Mouse (Mus musculus) hindbrain, embryonic 14.5 days (tissue): Measurements from ENCODE around the gene Ndufs3. TPM values are rescaled to one million over a fixed set of nuclear protein-coding genes. Genes with fewer than 3 reads are reported as not detected.

ENCODE experiments used
- ATAC-seq: fragments of 200-750 bp; cut with Nextera tagmentation; 2 replicates; pipeline ENCODE4 v1.8.0; 2017; ENCODE audit warnings: moderate number of reproducible peaks, mild to moderate bottlenecking, moderate TSS enrichment, moderate library complexity; ENCODE audit not compliant: low FRiP score
- DNase-seq: peaks from one replicate; pipeline ENCODE4 v3.0.0-alpha.2; 2015; ENCODE audit warnings: low spot score
- H3K27ac ChIP-seq: fragments of 300-500 bp; sonication (generic); 2 replicates; pipeline ENCODE4 v1.5.1; 2014; ENCODE audit warnings: mild to moderate bottlenecking, moderate library complexity
- H3K27me3 ChIP-seq: fragments of 300-500 bp; sonication (generic); 2 replicates; pipeline ENCODE4 v1.6.1; 2014; ENCODE audit warnings: mild to moderate bottlenecking, low read length, mixed read lengths; ENCODE audit not compliant: control insufficient read depth, insufficient read depth
- H3K36me3 ChIP-seq: fragments of 300-500 bp; sonication (generic); replicated peaks from 2 replicates; pipeline ENCODE4 v1.6.1; 2014; ENCODE audit not compliant: control insufficient read depth, insufficient read depth
- H3K4me1 ChIP-seq: fragments of 300-500 bp; sonication (generic); replicated peaks from 2 replicates; pipeline ENCODE4 v1.6.1; 2014; ENCODE audit warnings: antibody characterized with exemption, low read length, mixed read lengths; ENCODE audit not compliant: control insufficient read depth, insufficient read depth
- H3K4me2 ChIP-seq: fragments of 300-500 bp; sonication (generic); replicated peaks from 2 replicates; pipeline ENCODE4 v1.6.1; 2014; ENCODE audit warnings: mild to moderate bottlenecking, moderate library complexity
- H3K4me3 ChIP-seq: fragments of 300-500 bp; sonication (generic); replicated peaks from 2 replicates; pipeline ENCODE4 v1.5.1; 2014; ENCODE audit warnings: mild to moderate bottlenecking, low read length
- H3K9ac ChIP-seq: fragments of 300-500 bp; sonication (generic); 2 replicates; pipeline ENCODE4 v1.6.1; 2014
- H3K9me3 ChIP-seq: fragments of 300-500 bp; sonication (generic); 2 replicates; pipeline ENCODE4 v1.6.1; 2016; ENCODE audit warnings: low read length; ENCODE audit not compliant: control insufficient read depth
- WGBS: fragments of 180-500 bp; shearing (Covaris S2); extraction: QIAGEN DNeasy Blood & Tissue Kit; methylation state at CpG from one replicate; pipeline ENCODE4 v1.1.7; 2014; 5-methylcytosine and 5-hydroxymethylcytosine counted together
- polyA plus RNA-seq: library from polyadenylated mRNA; unstranded; fragments of >200 nt; fragmentation: Nextera tagmentation; extraction: Ambion mirVana; gene quantifications from 2 replicates; pipeline ENCODE4 v1.2.1, GENCODE M21; 2014

Gene Ndufs3
- polyA plus RNA-seq, 1 experiment from 2014 or later = 227 TPM

DNA sequence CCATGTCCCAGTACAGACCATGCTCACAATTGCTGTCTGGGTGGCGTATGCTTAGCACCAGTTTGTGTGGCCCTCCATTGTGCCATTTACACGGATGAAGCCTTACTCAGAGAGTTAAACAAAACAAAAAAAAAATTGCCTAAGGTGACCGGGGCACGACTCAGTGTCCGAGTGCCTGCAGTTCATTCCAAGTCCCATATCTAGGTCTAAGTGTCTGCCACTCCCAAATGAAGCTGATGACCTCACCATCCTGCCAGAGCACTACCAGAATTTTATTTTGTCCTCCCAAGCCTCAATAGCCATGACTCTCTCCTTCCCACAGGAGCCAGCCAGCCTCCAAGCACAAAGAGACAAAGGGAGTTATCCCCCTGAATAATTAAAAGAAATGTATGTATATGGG, 17.0 kb downstream of the Ndufs3 start:
- 69% methylated on average over 5 of the region's 5 CpGs for WGBS
- Histone ChIP-seq H3K27me3 (peaks cover 22% of the 10 kb centered on the region), H3K27ac (no peak overlapping the region), H3K4me3 (peak overlapping the region; percentile 66), H3K9ac (peak overlapping the region; percentile 93), H3K9me3 (no peaks in the 10 kb centered on the region), H3K4me2 (peak overlapping the region; percentile 85), H3K36me3 (peaks cover 18% of the 10 kb centered on the region), H3K4me1 (peaks cover 38% of the 10 kb centered on the region)
- no peak for ATAC-seq
- no peak for DNase-seq

DNA sequence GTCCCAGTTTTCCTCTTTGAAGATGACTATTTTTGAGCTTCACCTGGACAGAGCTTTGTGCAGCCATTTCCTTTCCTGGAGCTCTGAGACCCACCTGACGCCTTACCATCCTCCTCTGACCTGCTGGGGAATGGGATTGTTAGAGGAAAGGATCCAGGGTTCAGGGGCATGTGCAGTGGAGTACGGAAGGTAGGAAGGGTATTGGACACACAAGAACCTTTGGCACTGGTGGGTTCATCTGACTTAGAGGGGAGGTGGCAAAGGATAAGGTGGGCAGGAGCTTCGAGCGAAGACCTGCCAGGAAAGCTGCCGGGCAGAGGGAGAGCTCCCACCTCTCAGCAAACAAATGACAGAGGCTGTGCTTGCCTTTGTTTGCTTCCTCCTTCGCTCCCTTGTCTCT, 18.2 kb downstream of the Ndufs3 start:
- Histone ChIP-seq H3K9me3 (no peaks in the 10 kb centered on the region), H3K9ac (peak overlapping the region; percentile 93), H3K27me3 (peaks cover 22% of the 10 kb centered on the region), H3K4me2 (peak overlapping the region; percentile 85), H3K4me3 (peak overlapping the region; percentile 66), H3K4me1 (peaks cover 38% of the 10 kb centered on the region), H3K27ac (peak overlapping the region; percentile 94), H3K36me3 (peaks cover 13% of the 10 kb centered on the region)
- WGBS = 9% methylated on average over 6 of the region's 6 CpGs
- ATAC-seq = no peak
- DNase-seq = no peak

DNA sequence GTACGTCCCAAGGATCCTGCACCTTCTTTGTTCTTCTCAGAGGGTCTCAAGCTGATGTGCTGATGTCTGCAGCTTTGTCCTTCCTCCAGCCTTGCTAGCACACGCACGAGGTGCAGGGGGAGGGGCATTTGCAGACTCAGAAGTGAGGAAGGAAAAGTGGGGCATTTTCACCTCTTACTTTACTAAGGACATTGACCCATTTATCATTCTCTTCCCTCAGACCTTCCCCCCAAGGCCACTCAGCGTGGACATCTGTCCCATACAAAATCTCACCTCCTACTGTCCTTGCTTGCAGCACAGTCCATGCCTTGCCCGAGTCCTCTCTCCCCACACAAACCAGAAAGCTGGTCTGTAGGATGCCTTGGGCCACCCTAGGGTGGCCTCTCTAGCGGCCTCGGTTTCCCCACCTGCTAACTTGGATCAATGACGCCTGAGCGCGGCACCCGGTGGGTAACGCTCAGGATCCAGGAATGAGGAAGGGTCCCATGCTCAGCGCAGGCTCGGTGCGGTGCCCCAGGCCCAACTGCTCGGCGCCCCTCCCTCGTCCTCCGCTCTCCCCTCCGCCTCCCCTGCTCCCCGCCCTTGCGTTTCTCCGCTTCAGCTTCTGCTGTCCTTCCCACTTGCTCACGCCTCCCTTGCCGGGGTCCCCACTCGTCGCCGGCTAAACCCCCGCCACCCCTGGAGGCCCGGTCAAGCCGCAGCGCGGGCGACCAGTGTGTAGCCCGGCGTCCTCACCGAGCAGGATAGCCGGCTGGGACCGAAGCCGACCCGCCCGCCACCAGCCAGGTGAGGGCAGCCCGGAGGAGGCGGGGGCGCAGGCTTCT, 19.2 kb downstream of the Ndufs3 start, which contains the start of gene C1qtnf4:
Gene C1qtnf4, plus strand, starts transcription at position 643 of the 824 bp plus-strand sequence.
- under 1% methylated on average over 45 of the region's 45 CpGs for WGBS
- H3K27me3 ChIP-seq = peaks cover 22% of the 10 kb centered on the region
- H3K27ac ChIP-seq = peak within 1 kb of the TSS; percentile 94

DNA sequence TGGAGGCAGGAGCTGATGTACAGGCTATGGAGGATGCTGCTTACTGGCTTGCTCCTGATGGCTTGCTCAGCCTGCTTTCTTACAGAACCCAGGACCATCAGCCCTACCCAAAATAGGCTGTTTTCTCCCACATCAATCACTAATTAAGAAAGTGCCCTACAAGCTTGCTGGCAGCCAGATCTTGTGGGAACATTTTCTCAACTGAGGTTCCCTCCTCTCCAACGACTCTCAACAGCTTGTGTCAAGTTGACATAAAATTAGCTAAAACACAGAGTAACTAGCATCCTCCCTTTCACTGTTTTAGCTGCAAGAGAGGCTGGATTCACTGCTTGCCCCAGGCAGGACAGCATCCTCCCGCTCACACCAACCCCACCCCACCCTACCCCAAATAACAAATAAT, 22.8 kb downstream of the Ndufs3 start:
- H3K9ac ChIP-seq = no peak overlapping the region
- ATAC-seq (no peak), DNase-seq (no peak)
- H3K27me3 ChIP-seq = no peaks in the 10 kb centered on the region
- peaks cover 20% of the 10 kb centered on the region for H3K4me1 ChIP-seq
- H3K36me3 ChIP-seq = no peaks in the 10 kb centered on the region
- no peak overlapping the region for H3K4me3 ChIP-seq
- H3K27ac ChIP-seq = no peak overlapping the region
- WGBS = 84% methylated on average over 2 of the region's 2 CpGs
- no peaks in the 10 kb centered on the region for H3K9me3 ChIP-seq
- no peak overlapping the region for H3K4me2 ChIP-seq

More for the DNA sequence above, 19.2 kb downstream of the Ndufs3 start, which contains the start of gene C1qtnf4:
- ATAC-seq = peak; percentile 85
- DNase-seq = peak; percentile 78
- Histone ChIP-seq H3K9ac (peak within 1 kb of the TSS; percentile 93), H3K4me2 (peak within 1 kb of the TSS; percentile 85), H3K9me3 (no peaks in the 10 kb centered on the region), H3K36me3 (peaks cover 6% of the 10 kb centered on the region; the same call in 1 of the 2 replicates), H3K4me1 (peaks cover 39% of the 10 kb centered on the region), H3K4me3 (peak within 1 kb of the TSS; percentile 66)

DNA sequence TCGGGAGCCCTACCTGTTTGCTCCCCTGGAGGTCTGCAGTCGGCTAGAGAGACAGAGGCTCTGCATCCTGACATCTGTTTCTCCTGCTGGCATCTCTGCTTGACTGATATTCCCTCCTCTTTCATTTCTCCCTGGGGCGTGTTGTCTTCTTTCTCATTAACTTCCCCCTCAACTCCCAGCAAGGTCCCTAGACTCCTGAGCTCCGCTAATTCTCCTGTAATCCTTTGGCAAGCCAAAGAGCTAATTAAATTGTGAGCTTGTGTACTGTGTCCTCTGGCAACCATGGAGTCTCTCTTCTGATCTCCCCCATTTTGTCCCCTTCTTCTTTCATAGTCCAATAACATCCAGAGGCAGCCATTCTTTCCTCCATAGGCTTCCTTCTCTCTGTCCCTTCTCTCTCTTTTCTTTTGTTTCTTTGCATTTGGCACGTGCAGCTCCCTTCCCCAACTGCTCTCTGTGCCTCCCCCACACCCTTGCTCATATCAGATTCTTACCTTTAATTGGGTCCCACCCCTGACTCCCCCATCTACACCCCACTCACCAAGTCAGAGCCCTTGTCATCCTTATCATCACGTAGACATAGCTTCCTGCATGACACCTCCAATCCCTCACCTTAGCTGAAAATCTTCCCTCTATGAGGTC, 24.4 kb downstream of the Ndufs3 start:
- no peak overlapping the region for H3K9ac ChIP-seq
- H3K27me3 ChIP-seq = no peaks in the 10 kb centered on the region
- no peak overlapping the region for H3K4me2 ChIP-seq
- DNase-seq (peak; percentile 38), ATAC-seq (peak; percentile 38)
- no peaks in the 10 kb centered on the region for H3K36me3 ChIP-seq
- no peak overlapping the region for H3K4me3 ChIP-seq
- H3K27ac ChIP-seq = 0 out of 2 replicates have a peak overlapping the region, but pooled peaks have one; percentile 23
- peaks cover 20% of the 10 kb centered on the region for H3K4me1 ChIP-seq
- WGBS = 23% methylated on average over 6 of the region's 6 CpGs
- no peaks in the 10 kb centered on the region for H3K9me3 ChIP-seq

DNA sequence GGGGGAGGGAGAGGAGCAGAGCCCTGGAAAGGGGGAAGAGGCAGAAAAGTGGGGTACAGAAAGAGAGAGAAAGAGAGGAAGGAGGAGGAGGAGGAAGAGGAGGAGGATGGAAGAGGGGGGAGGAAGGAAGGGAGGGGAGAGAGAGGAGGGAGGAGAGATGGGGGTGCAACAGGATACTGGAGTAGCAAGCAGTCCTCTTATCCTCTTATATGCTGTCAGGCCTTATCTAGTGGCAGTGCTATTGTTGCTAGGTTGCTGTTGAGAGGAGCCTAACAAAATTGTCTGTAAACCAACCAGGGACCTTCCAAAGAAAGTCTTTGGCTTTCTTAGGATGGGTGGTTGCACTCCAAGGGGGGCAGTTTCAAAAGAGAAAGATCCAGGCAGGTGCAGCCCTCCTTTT, 25.2 kb downstream of the Ndufs3 start:
- H3K27me3 ChIP-seq = no peaks in the 10 kb centered on the region
- ATAC-seq (no peak), DNase-seq (no peak)
- no peak overlapping the region for H3K9ac ChIP-seq
- no peak overlapping the region for H3K27ac ChIP-seq
- H3K36me3 ChIP-seq = no peaks in the 10 kb centered on the region
- no peak overlapping the region for H3K4me3 ChIP-seq
- H3K9me3 ChIP-seq = no peaks in the 10 kb centered on the region
- H3K4me2 ChIP-seq = no peak overlapping the region
- H3K4me1 ChIP-seq = peaks cover 14% of the 10 kb centered on the region

DNA sequence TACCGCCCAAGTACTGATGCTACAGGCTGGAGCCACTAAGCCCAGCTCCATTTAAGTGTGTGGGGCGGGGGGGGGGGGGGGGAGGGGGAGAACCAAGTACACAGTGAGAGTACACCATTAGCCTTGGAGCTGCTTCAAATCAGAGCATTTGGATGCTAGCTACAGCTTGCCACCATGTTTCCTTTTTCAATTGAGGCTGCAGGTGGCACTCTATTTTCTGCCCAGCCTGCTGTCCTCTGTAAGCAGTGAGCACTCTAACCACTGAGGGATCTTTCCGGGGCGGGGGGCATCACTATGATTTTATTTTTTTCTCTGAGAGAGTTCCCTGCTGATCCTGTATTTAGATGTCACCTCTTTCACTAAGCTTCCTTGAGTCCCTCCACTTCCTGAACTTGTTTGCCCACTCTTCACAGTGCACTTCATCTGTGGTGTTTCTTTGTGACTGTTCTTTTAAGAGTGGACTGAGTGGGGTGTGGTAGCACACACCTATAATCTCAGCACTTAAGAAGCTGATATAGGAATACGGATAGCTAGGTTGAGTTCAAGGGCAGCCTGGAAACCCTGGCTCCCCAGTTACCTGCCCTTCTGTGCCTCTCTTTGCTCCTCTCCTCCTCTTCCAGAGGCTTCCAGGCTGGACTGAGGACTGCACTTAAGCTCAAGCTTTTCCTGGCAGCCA, 26.9 kb downstream of the Ndufs3 start:
- Histone ChIP-seq H3K4me2 (no peak overlapping the region), H3K27me3 (no peaks in the 10 kb centered on the region), H3K36me3 (no peaks in the 10 kb centered on the region), H3K9me3 (no peaks in the 10 kb centered on the region), H3K9ac (no peak overlapping the region), H3K27ac (no peak overlapping the region), H3K4me1 (peaks cover 10% of the 10 kb centered on the region; the same call in 1 of the 2 replicates), H3K4me3 (no peak overlapping the region)
- ATAC-seq (no peak), DNase-seq (no peak)
- 69% methylated on average over 5 of the region's 5 CpGs for WGBS

DNA sequence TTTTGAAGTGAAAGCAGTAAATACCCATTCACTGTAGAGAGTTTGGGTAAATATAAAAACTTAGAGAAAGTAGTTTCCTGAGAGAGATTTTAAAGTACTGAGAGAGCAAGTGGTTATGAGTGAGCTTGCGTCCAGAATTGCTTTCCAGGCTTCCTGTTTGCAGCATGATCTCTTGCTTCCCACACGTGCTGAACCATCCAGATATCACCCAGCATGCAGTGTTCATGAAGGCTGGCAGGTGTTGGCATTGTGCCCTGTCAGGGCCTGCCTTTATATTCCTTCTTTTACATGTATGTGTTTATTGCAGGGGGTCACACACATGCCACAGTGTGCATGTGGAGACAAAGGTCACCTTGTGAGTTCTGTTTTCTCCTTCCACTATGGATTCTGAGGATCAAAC, 29.4 kb downstream of the Ndufs3 start:
- H3K9me3 ChIP-seq = no peaks in the 10 kb centered on the region
- no peak for ATAC-seq
- no peak overlapping the region for H3K27ac ChIP-seq
- no peak overlapping the region for H3K9ac ChIP-seq
- no peaks in the 10 kb centered on the region for H3K27me3 ChIP-seq
- H3K4me3 ChIP-seq = no peak overlapping the region
- no peaks in the 10 kb centered on the region for H3K36me3 ChIP-seq
- no peak for DNase-seq
- peaks cover 9% of the 10 kb centered on the region; the same call in 1 of the 2 replicates for H3K4me1 ChIP-seq
- H3K4me2 ChIP-seq = no peak overlapping the region
- WGBS = 69% methylated on average over 2 of the region's 2 CpGs

DNA sequence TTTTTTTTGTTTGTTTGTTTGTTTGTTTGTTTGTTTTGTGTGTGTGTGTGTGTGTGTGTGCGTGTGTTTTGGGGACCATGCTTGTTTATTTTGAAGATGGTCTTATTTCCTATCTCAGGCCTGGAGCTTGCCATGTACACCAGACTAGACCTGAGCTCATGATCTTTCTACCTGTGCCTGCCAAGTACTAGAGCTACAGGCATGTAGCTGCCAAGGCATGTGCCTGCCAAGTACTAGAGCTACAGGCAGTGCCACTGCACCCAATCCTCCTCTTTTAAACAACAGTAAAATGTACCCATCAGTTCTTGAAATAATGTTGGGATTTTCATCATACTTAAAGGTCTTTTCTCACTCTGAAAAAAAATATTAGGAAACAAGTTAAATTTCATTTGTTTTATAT, 30.6 kb downstream of the Ndufs3 start:
- WGBS = 96% methylated on average over 1 of the region's 1 CpGs

More for the DNA sequence above, 30.6 kb downstream of the Ndufs3 start:
- no peaks in the 10 kb centered on the region for H3K9me3 ChIP-seq
- no peak overlapping the region for H3K9ac ChIP-seq
- no peak overlapping the region for H3K27ac ChIP-seq
- ATAC-seq (no peak), DNase-seq (no peak)
- H3K36me3 ChIP-seq = no peaks in the 10 kb centered on the region; the same call in 1 of the 2 replicates
- 0 out of 2 replicates have a peak, but pooled peaks cover 5% of the 10 kb centered on the region for H3K4me1 ChIP-seq
- H3K4me2 ChIP-seq = no peak overlapping the region
- no peaks in the 10 kb centered on the region for H3K27me3 ChIP-seq
- H3K4me3 ChIP-seq = no peak overlapping the region
